Mouse (Mus musculus): ENCODE measurements around the gene Abi2. TPM values are rescaled to one million over a fixed set of nuclear protein-coding genes. Genes with fewer than 3 reads are reported as not detected.

Abi2 gene
- 24.9 and 35.7 TPM in 2 replicates for polyA plus RNA-seq (2012; rRNA removed)

GRCm38 (mm10) chr1:60409168-60409828 is at the start of gene Abi2:
TSS of gene Abi2 (plus strand) at chr1:60409619.

Other genes starting within 250 kb of the Abi2 start
- gene Nbeal1, start 229.0 kb upstream of the Abi2 start, polyA plus RNA-seq (2012; rRNA removed): 3.2 and 6.0 TPM in 2 replicates
- 16.5 and 21.1 TPM in 2 replicates for gene Cyp20a1, start 66.3 kb upstream of the Abi2 start, polyA plus RNA-seq (2012; rRNA removed)
- 13.7 and 22.3 TPM in 2 replicates for gene Raph1, start 157.5 kb downstream of the Abi2 start, polyA plus RNA-seq (2012; rRNA removed)

Data from central nervous system, embryonic 11.5 days (tissue).